Mouse (Mus musculus): ENCODE measurements at regions not wholly inside any gene's neighbourhood (a gene's known extent, or its start where the extent isn't known, plus 50 kb on each side); places are given as distances from the start of the nearest gene placed in this dataset.

- no peak for DNase-seq (ENCODE audit: low spot score)
These were observed 178.3 kb upstream of the Fam19a5 start for GRCm38 (mm10) chr15:87365712-87366361.

GRCm38 (mm10) chr15:87367381-87367780 is 176.7 kb upstream of the Fam19a5 start:
- DNase-seq (ENCODE audit: low spot score): no peak

- no peak for DNase-seq (ENCODE audit: low spot score)
These were observed 174.7 kb upstream of the Fam19a5 start for GRCm38 (mm10) chr15:87369381-87369780.

GRCm38 (mm10) chr15:87369836-87370235 is 174.3 kb upstream of the Fam19a5 start:
- DNase-seq (ENCODE audit: low spot score): no peak

GRCm38 (mm10) chr15:87370761-87371160 is 173.3 kb upstream of the Fam19a5 start:
- DNase-seq (ENCODE audit: low spot score): no peak

DNA sequence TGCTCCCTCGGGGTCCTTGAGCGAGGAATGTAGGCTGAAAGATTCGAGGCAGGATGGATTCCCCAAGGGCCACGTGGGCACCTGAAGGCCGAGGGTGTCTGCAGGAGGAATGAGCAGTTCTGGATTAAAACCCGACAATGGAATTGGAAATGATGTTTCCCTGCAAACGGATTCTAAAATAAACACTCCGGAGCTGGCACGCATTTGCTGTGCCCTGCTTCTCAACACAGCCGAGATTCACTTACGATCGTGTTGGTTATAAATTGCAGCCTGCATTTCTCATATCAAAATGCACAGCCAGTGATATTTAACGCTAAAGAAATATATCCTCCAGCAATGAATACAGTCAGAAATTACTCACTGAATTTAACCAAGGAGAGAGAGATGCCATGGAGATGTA is 169.4 kb upstream of the Fam19a5 start:
- DNase-seq (ENCODE audit: low spot score): no peak

- no peak for DNase-seq (ENCODE audit: low spot score)
These were observed 168.4 kb upstream of the Fam19a5 start for GRCm38 (mm10) chr15:87375596-87376194.

DNA sequence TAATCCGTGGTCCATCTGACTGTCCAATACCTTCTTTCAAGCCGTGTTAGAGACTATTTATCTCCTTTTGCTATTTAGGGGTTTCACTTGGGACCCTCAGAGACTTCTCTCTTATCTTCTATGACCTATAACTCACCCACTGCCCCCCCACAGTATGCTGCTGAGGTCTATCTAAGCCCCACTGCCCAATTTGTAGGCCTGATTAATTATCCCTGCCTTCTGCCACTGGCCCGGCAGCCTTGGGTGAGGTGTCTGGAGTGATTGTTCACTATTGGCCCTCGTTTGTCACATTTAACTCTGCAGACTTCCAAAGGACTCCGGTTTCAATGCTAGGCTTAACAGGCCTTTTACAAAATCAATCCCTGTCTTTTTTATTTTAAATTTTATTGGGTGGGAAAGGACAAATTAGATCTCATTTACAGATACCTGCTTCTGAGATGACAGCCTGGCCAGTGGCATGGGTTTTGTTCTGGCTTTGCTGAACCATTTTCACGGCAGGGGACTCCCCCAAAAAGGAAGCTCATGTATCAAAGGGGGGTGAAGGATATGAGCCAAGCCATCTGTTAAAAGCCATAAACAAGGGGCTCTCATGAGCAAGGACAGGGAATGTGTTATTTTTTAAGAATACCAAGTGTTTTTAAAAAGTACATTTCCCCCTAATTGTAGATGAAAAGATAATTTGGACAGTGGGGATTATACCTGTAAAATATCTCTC is 160.4 kb upstream of the Fam19a5 start:
- no peak for DNase-seq (ENCODE audit: low spot score)

- DNase-seq (ENCODE audit: low spot score): no peak
These were observed 159.6 kb upstream of the Fam19a5 start for GRCm38 (mm10) chr15:87384279-87385066.

- no peak for DNase-seq (ENCODE audit: low spot score)
These were observed 157.6 kb upstream of the Fam19a5 start for GRCm38 (mm10) chr15:87386513-87386983.

DNA sequence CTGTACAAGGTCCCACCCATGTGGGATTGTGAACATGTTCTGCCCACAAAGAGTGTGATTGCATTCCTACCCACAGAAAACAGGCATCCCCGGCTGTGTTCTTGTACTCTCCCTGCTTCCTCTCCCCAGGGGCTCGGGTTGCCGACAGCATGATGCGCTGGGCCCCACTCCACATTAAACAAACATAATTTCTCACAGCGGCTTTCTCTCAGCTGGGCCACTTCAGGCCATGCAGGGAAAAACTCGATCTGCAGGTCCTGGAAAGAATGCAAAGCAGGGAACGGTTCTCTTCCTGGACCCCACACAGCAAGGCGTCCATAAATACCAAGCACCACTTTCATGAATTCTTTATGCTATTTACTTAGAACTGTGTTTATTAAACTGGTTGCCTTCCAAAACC is 152.7 kb upstream of the Fam19a5 start:
- no peak for DNase-seq (ENCODE audit: low spot score)

DNA sequence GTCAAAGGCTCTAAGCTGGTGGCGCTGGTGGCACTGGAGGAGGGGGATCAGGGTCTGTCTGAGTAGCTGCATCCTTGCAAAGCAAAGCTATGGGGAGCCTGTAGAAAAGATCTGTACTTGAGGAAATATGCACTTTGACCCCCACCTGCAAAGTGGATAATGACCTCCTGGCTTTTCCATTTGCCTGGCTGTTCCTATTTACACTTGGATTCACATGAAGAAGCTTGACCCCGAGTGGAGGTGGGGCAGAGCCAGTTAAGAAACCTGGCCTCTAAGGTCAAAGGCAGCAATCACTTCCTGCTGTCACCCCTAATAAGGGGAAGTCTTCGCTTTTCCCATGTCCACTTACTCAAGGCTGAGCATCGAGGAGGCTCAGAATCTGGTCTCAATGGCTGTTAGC is 145.7 kb upstream of the Fam19a5 start:
- DNase-seq (ENCODE audit: low spot score): no peak

DNA sequence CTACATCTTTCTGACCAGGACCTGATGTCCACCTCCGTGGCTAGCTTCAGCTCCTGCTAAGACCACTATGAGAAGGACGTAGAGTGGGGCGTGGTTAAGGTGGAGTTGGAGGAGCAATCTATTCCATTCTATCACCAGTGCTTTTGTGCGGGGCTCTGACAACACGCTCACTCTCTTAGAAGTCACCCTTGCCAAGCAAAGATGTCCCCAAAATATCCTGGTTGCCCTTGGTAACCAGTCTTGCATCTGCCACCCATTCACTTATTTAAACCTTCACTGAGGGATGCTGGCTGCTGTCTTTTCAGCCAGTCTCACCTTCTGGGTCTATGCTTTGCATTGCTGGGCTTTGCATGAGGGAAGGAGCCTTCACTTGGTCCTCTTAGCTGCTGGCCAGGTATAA is 138.4 kb upstream of the Fam19a5 start:
- DNase-seq (ENCODE audit: low spot score): no peak

- DNase-seq (ENCODE audit: low spot score): no peak
These were observed 132.1 kb upstream of the Fam19a5 start for GRCm38 (mm10) chr15:87411978-87412377.

GRCm38 (mm10) chr15:87415996-87416395 is 128.1 kb upstream of the Fam19a5 start:
- DNase-seq (ENCODE audit: low spot score): no peak

GRCm38 (mm10) chr15:87421743-87422142 is 122.4 kb upstream of the Fam19a5 start:
- no peak for DNase-seq (ENCODE audit: low spot score)

GRCm38 (mm10) chr15:87433306-87433705 is 110.8 kb upstream of the Fam19a5 start:
- DNase-seq (ENCODE audit: low spot score): no peak

- no peak for DNase-seq (ENCODE audit: low spot score)
These were observed 110.2 kb upstream of the Fam19a5 start for GRCm38 (mm10) chr15:87433901-87434300.

DNA sequence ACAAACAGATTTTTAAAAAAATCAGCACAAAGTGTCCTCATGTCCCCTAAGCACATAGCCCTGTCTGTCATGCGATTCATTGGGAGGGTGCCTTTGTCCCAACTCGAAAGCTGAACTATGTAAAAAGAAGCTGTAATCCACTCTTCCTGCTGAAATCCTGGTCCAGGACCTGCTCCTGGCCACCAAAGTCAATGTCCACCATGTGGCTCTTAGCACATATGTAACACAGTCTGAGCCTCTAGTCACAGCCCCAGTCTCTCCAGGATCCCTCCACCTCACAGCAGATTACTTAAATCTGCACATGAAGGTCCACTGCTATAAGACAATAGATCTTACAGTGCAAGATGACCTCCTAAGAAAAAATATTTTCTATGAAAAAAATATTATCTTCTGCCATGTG is 108.5 kb upstream of the Fam19a5 start:
- DNase-seq (ENCODE audit: low spot score): no peak

DNA sequence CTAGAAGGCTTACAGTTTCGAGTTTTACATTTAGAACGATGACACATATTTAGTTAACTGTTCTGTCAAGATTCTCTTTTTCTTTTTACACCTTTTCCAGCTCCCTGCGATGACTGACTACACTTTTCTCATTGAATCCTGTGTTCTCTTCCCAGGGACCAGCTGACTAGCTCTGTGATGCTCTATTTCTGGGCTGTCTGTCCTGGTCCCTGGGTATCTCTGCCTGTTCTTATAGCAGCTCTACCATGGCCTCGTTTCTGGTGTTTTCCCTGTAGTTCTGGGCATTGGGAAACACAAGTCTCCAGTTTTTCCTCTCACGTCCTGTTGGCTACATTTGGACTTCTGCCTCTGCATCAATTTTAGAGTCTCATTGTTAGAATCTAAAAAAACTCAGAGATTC is 106.5 kb upstream of the Fam19a5 start:
- DNase-seq (ENCODE audit: low spot score): no peak

DNA sequence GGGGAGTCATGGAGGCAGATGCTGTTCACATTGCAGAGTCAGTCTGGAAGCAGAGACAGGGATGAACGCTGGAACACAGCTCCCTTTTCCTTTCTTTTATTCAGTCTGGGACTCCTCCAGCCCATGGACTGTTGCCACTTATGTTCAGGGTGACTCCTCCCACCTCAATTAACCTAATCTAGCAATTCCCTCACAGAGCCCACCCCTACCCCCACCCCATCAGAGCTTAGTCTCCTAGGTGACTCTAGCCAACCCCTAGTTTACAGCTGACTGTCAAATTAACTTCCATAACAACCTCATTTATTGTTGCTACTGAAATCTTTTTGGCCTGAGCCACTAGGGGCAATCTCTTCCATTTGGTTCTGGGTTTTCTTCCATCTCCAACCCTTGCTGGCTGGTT is 85.2 kb upstream of the Fam19a5 start:
- no peak for DNase-seq (ENCODE audit: low spot score)

GRCm38 (mm10) chr15:87476247-87476646 is 67.9 kb upstream of the Fam19a5 start:
- no peak for DNase-seq (ENCODE audit: low spot score)
